Mouse (Mus musculus) embryonic facial prominence, embryonic 11.5 days (tissue): ENCODE measurements around the gene Ptprt. TPM values are rescaled to one million over a fixed set of nuclear protein-coding genes. Genes with fewer than 3 reads are reported as not detected.
A peak's percentile ranks its signal among the peaks of the same experiment; 100 is the strongest.
"Not testable (repeated sequence)": the region's sequence is repeated elsewhere in the genome, so short reads cannot be mapped to it uniquely, and the experiment has no call there.

ENCODE experiments used
- ATAC-seq: fragments of 200-750 bp; cut with Nextera tagmentation; replicated peaks from 2 replicates; pipeline ENCODE4 v1.8.0; 2017; ENCODE audit warnings: low read depth; ENCODE audit not compliant: insufficient number of reproducible peaks, low FRiP score, low TSS enrichment
- DNase-seq: peaks from one replicate; pipeline ENCODE4 v3.0.0-alpha.2; 2015; ENCODE audit warnings: low spot score
- H3K27ac ChIP-seq: fragments of 300-500 bp; sonication (generic); replicated peaks from 2 replicates; pipeline ENCODE4 v1.5.1; 2014; ENCODE audit warnings: mild to moderate bottlenecking, low read depth, low read length, control low read depth
- H3K27me3 ChIP-seq: fragments of 300-500 bp; sonication (generic); 2 replicates; pipeline ENCODE4 v1.6.1; 2014; ENCODE audit warnings: mild to moderate bottlenecking, low read length, moderate library complexity, mixed read lengths; ENCODE audit not compliant: control insufficient read depth, insufficient read depth
- H3K36me3 ChIP-seq: fragments of 300-500 bp; sonication (generic); replicated peaks from 2 replicates; pipeline ENCODE4 v1.6.1; 2014; ENCODE audit warnings: low read depth, mild to moderate bottlenecking, low read length, moderate library complexity, mixed read lengths; ENCODE audit not compliant: control insufficient read depth, insufficient read depth
- H3K4me1 ChIP-seq: fragments of 300-500 bp; sonication (generic); 2 replicates; pipeline ENCODE4 v1.6.1; 2014; ENCODE audit warnings: low read length, mixed read lengths; ENCODE audit not compliant: control insufficient read depth, insufficient read depth
- H3K4me2 ChIP-seq: fragments of 300-500 bp; sonication (generic); 2 replicates; pipeline ENCODE4 v1.6.1; 2014; ENCODE audit warnings: low read depth, mild to moderate bottlenecking, control low read depth, low read length, moderate library complexity
- H3K4me3 ChIP-seq: fragments of 300-500 bp; sonication (generic); 2 replicates; pipeline ENCODE4 v1.5.1; 2014; ENCODE audit warnings: low read depth, low read length, control low read depth
- H3K9ac ChIP-seq: fragments of 300-500 bp; sonication (generic); replicated peaks from 2 replicates; pipeline ENCODE4 v1.6.1; 2014; ENCODE audit warnings: mild to moderate bottlenecking, control low read depth, low read length
- H3K9me3 ChIP-seq: fragments of 300-500 bp; sonication (generic); replicated peaks from 2 replicates; pipeline ENCODE4 v1.6.1; 2016; ENCODE audit warnings: mild to moderate bottlenecking, low read length, inconsistent platforms, mixed read lengths; ENCODE audit not compliant: control insufficient read depth
- WGBS: fragments of 180-500 bp; shearing (Covaris S2); extraction: QIAGEN DNeasy Blood & Tissue Kit; methylation state at CpG from one replicate; pipeline ENCODE4 v1.1.7; 2014; 5-methylcytosine and 5-hydroxymethylcytosine counted together
- polyA plus RNA-seq: library from polyadenylated mRNA; unstranded; fragments of >200 nt; fragmentation: Nextera tagmentation; extraction: Ambion mirVana; gene quantifications from 2 replicates; pipeline ENCODE4 v1.2.1, GENCODE M21; 2014

Gene Ptprt
- polyA plus RNA-seq, 1 experiment from 2014 or later, result 1.00 TPM

- no peak for DNase-seq
- ATAC-seq, result no peak
- no peak overlapping the region for H3K4me2 ChIP-seq
- no peaks in the 10 kb centered on the region for H3K27me3 ChIP-seq
- no peak overlapping the region for H3K4me3 ChIP-seq
- no peaks in the 10 kb centered on the region for H3K36me3 ChIP-seq
- no peak overlapping the region for H3K9ac ChIP-seq
- WGBS, result 93% methylated on average over 7 of the region's 7 CpGs
- H3K9me3 ChIP-seq, result no peaks in the 10 kb centered on the region
- H3K4me1 ChIP-seq, result no peaks in the 10 kb centered on the region
- no peak overlapping the region for H3K27ac ChIP-seq
Measured at GRCm38 (mm10) chr2:161534151-161534550, 1126.8 kb downstream of the Ptprt start.

DNA sequence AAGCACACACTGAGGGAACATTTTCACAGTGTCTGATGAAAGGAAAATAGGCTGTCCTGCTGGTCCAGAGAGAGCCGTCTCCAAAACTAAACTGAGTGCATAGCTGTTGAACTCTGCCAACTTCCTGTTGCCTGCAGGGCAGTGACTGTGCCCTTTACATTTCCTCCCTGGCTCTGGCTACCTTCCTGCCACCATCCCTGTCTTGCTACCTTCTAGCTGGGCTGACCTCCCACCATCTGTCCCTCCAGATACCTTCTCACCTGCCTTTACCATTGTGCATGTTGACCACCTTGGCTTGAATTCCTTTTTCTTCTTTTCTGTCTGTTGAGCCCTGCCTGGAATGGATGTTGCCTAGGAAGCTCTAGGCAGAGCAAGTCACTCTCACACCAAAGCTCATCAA is 1133.8 kb downstream of the Ptprt start:
- Histone ChIP-seq H3K9ac (no peak overlapping the region), H3K4me1 (no peaks in the 10 kb centered on the region), H3K4me2 (no peak overlapping the region), H3K36me3 (no peaks in the 10 kb centered on the region), H3K27ac (no peak overlapping the region), H3K9me3 (no peaks in the 10 kb centered on the region), H3K27me3 (no peaks in the 10 kb centered on the region), H3K4me3 (no peak overlapping the region)
- ATAC-seq (no peak), DNase-seq (no peak)
- 40% methylated on average over 1 of the region's 1 CpGs for WGBS

- Histone ChIP-seq H3K27ac (no peak overlapping the region), H3K36me3 (no peaks in the 10 kb centered on the region), H3K4me3 (no peak overlapping the region), H3K9ac (no peak overlapping the region), H3K4me2 (no peak overlapping the region), H3K9me3 (no peaks in the 10 kb centered on the region), H3K27me3 (no peaks in the 10 kb centered on the region), H3K4me1 (no peaks in the 10 kb centered on the region)
- no peak for ATAC-seq
- DNase-seq, result no peak
- WGBS, result 75% methylated on average over 2 of the region's 2 CpGs
Measured at GRCm38 (mm10) chr2:161519671-161520070, 1141.3 kb downstream of the Ptprt start.

- no peaks in the 10 kb centered on the region for H3K36me3 ChIP-seq
- no peaks in the 10 kb centered on the region for H3K4me1 ChIP-seq
- no peaks in the 10 kb centered on the region for H3K27me3 ChIP-seq
- H3K4me3 ChIP-seq, result no peak overlapping the region
- no peak overlapping the region for H3K27ac ChIP-seq
- 72% methylated on average over 5 of the region's 5 CpGs for WGBS
- H3K4me2 ChIP-seq, result no peak overlapping the region
- no peak overlapping the region for H3K9ac ChIP-seq
- H3K9me3 ChIP-seq, result no peaks in the 10 kb centered on the region
- no peak for ATAC-seq
- no peak for DNase-seq
Measured at GRCm38 (mm10) chr2:161516921-161517320, 1144.0 kb downstream of the Ptprt start.

- WGBS, result 84% methylated on average over 1 of the region's 1 CpGs
- ATAC-seq, result no peak
- no peak overlapping the region for H3K9ac ChIP-seq
Measured at GRCm38 (mm10) chr2:161513256-161513655, 1147.7 kb downstream of the Ptprt start.

DNA sequence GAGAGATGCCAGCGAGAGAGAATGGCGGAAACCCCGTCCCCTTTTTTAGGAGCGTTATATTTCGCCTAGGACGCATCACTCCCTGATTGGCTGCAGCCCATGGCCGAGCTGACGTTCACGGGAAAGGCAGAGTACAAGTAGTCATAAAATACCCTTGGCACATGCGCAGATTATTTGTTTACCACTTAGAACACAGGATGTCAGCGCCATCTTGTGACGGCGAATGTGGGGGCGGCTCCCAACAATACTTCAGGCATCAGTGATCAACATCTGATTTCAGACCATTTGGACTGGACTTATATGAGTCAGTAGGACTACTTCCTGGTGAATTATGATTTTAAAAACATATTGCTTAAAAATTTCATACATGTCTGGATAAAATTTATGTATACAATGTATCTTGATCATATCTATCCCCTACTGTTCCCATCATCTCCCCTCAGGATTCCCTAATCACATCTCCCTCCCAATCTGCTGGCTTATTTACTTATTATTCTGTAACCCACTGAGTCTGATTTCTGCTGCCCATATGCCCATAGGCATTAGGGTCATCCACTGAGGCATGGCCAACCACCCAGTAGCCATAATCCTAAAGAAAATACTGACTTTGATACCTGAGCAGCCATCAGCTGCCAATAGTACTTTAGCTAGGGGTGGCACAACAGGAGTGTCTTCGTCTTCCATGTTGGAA is 1148.9 kb downstream of the Ptprt start:
- not testable (repeated sequence) for H3K4me2 ChIP-seq, H3K9me3 ChIP-seq, H3K36me3 ChIP-seq, H3K27me3 ChIP-seq, H3K9ac ChIP-seq, H3K4me1 ChIP-seq, H3K27ac ChIP-seq, H3K4me3 ChIP-seq
- 23% methylated on average over 5 of the region's 15 CpGs for WGBS
- DNase-seq, result peak; percentile 38
- ATAC-seq, result peak; percentile 72

More at GRCm38 (mm10) chr2:161513256-161513655, 1147.7 kb downstream of the Ptprt start:
- H3K4me1 ChIP-seq, result no peaks in the 10 kb centered on the region
- no peak for DNase-seq
- no peaks in the 10 kb centered on the region for H3K27me3 ChIP-seq
- H3K4me2 ChIP-seq, result no peak overlapping the region
- no peaks in the 10 kb centered on the region for H3K9me3 ChIP-seq
- H3K36me3 ChIP-seq, result no peaks in the 10 kb centered on the region
- no peak overlapping the region for H3K27ac ChIP-seq
- no peak overlapping the region for H3K4me3 ChIP-seq

GRCm38 (mm10) chr2:161511101-161511759 is 1149.7 kb downstream of the Ptprt start:
- no peaks in the 10 kb centered on the region for H3K9me3 ChIP-seq
- WGBS, result 18% methylated on average over 8 of the region's 8 CpGs
- DNase-seq, result peak; percentile 11
- no peaks in the 10 kb centered on the region for H3K4me1 ChIP-seq
- peak overlapping the region; percentile 42 for H3K9ac ChIP-seq
- peak overlapping the region; percentile 34 for H3K4me2 ChIP-seq
- peak overlapping the region; percentile 42 for H3K4me3 ChIP-seq
- no peaks in the 10 kb centered on the region for H3K36me3 ChIP-seq
- no peak overlapping the region for H3K27ac ChIP-seq
- 0 out of 2 replicates have a peak, but pooled peaks have one; percentile 49 for ATAC-seq
- H3K27me3 ChIP-seq, result no peaks in the 10 kb centered on the region
